In genomic region chr9:31971801-31972628, GRCm38 (mm10) we compare ENCODE assay signal across 10 mouse cellular contexts. TPM values are rescaled to one million over a fixed set of nuclear protein-coding genes. Genes with fewer than 3 reads are reported as not detected.
DNase-seq lines count a peak whose midpoint lies in the region; ATAC-seq and TF ChIP-seq lines count a peak whose summit lies in the region.
"Had no signal": no experiment of that assay in that cellular context is flagged by ENCODE, and none has a peak within 500 bp of the region (broad histone marks: within the 10 kb centered on the region; RNA-seq: fewer than 3 reads in every experiment).

No protein-coding gene starts in this region.

- no peaks in the 10 kb centered on the region for H3K27me3 ChIP-seq in forebrain, embryonic 14.5 days (replicated peaks; ENCODE audit: control insufficient read depth, insufficient read depth, low read length)
- H3K27me3 ChIP-seq in liver, embryonic 14.5 days (ENCODE audit: control insufficient read depth, insufficient read depth, low read length), result no peaks in the 10 kb centered on the region
- no peaks in the 10 kb centered on the region for H3K27me3 ChIP-seq in neural tube, embryonic 14.5 days (ENCODE audit: control insufficient read depth, insufficient read depth, low read length)

- ATAC-seq in forebrain, embryonic 14.5 days, result peak; percentile 91
- ATAC-seq in liver, embryonic 14.5 days (ENCODE audit: insufficient read depth), result peak; percentile 57
- ATAC-seq in neural tube, embryonic 14.5 days (ENCODE audit: low read depth), result peak; percentile 94

- no peaks in the 10 kb centered on the region for H3K36me3 ChIP-seq in forebrain, embryonic 14.5 days (ENCODE audit: control insufficient read depth, insufficient read depth, low read length)
- no peaks in the 10 kb centered on the region for H3K36me3 ChIP-seq in liver, embryonic 14.5 days (replicated peaks; ENCODE audit: control insufficient read depth, insufficient read depth, low read depth)
- H3K36me3 ChIP-seq in neural tube, embryonic 14.5 days (ENCODE audit: control insufficient read depth, insufficient read depth, low read length), result no peaks in the 10 kb centered on the region

- 0 out of 2 replicates have a peak overlapping the region, but pooled peaks have one; percentile 6 for H3K27ac ChIP-seq in forebrain, embryonic 14.5 days (ENCODE audit: low read depth, low read length)
- H3K27ac ChIP-seq in liver, embryonic 14.5 days, result no peak overlapping the region
- peak overlapping the region; percentile 28; the same call in 1 of the 2 replicates for H3K27ac ChIP-seq in neural tube, embryonic 14.5 days (ENCODE audit: low read depth, low read length)

- peaks cover 10% of the 10 kb centered on the region for H3K4me1 ChIP-seq in forebrain, embryonic 14.5 days (ENCODE audit: control insufficient read depth, insufficient read depth, low read length)
- H3K4me1 ChIP-seq in liver, embryonic 14.5 days (replicated peaks; ENCODE audit: control insufficient read depth in 2 of 2, insufficient read depth in 2 of 2, low read length in 1 of 2), result peaks cover 0 to 3% of the 10 kb centered on the region in 2 experiments; a peak in 1 of 4 replicates
- H3K4me1 ChIP-seq in neural tube, embryonic 14.5 days (ENCODE audit: control insufficient read depth, insufficient read depth, low read length), result peaks cover 9% of the 10 kb centered on the region; the same call in 1 of the 2 replicates

- peak; percentile 49 for DNase-seq in A20 (ENCODE audit: low read depth, low spot score)
- DNase-seq in brain, adult 2 months (ENCODE audit: low read depth, low spot score), result peak; percentile 84
- peak; percentile 85 for DNase-seq in forebrain, embryonic 14.5 days (ENCODE audit: low spot score)
- DNase-seq in heart, postnatal 4 days, result peak; percentile 83
- DNase-seq in large intestine, adult 2 months (ENCODE audit: low read depth, low spot score), result peak; percentile 42
- DNase-seq in liver, embryonic 14.5 days (ENCODE audit: low read depth in 3 of 3, low spot score in 3 of 3), result peak in 1 of 3 experiments; percentile 7
- DNase-seq in thymus, postnatal 14 days, result peak; percentile 39

- H3K4me2 ChIP-seq in forebrain, embryonic 14.5 days (ENCODE audit: low read length), result peak overlapping the region; percentile 18; the same call in 1 of the 2 replicates
- no peak overlapping the region for H3K4me2 ChIP-seq in liver, embryonic 14.5 days (ENCODE audit: low read depth)
- peak overlapping the region; percentile 17; the same call in 1 of the 2 replicates for H3K4me2 ChIP-seq in neural tube, embryonic 14.5 days (ENCODE audit: low read depth, low read length)

- H3K9me3 ChIP-seq in forebrain, embryonic 14.5 days (replicated peaks; ENCODE audit: control insufficient read depth, low read length), result no peaks in the 10 kb centered on the region
- H3K9me3 ChIP-seq in liver, embryonic 14.5 days (ENCODE audit: control insufficient read depth, low read length), result no peaks in the 10 kb centered on the region
- no peaks in the 10 kb centered on the region for H3K9me3 ChIP-seq in neural tube, embryonic 14.5 days (ENCODE audit: control insufficient read depth, low read length)

- TF ChIP-seq EP300 in liver, embryonic 14.5 days (IDR thresholded peaks at IDR 0.05; ENCODE audit: low read depth), result no peak

- peak; percentile 84 for TF ChIP-seq CTCF in liver, embryonic 14.5 days (IDR thresholded peaks at IDR 0.05; ENCODE audit: low read depth)

- H3K4me3 ChIP-seq in forebrain, embryonic 14.5 days (ENCODE audit: low read depth, low read length), result no peak overlapping the region
- no peak overlapping the region for H3K4me3 ChIP-seq in liver, embryonic 14.5 days (ENCODE audit: insufficient read depth in 1 of 2, low read depth in 2 of 2, low read length in 2 of 2)
- H3K4me3 ChIP-seq in neural tube, embryonic 14.5 days (ENCODE audit: low read depth, low read length), result no peak overlapping the region
- H3K4me3 ChIP-seq: myocyte had no signal

- no peak overlapping the region for H3K9ac ChIP-seq in forebrain, embryonic 14.5 days (ENCODE audit: low read length)
- no peak overlapping the region for H3K9ac ChIP-seq in liver, embryonic 14.5 days (replicated peaks)
- no peak overlapping the region for H3K9ac ChIP-seq in neural tube, embryonic 14.5 days (replicated peaks; ENCODE audit: low read depth, low read length)

- 10% methylated on average over 7 of the region's 7 CpGs for WGBS in forebrain, embryonic 14.5 days
- 14% methylated on average over 7 of the region's 7 CpGs for WGBS in large intestine, adult 2 months
- 25% methylated on average over 7 of the region's 7 CpGs for WGBS in liver, embryonic 14.5 days (ENCODE audit: insufficient replicate concordance)
- 5% methylated on average over 7 of the region's 7 CpGs for WGBS in neural tube, embryonic 14.5 days

RNA-seq across cellular contexts. Expression of gene Barx2, which starts 58.8 kb away (rescaled TPM):
- 0.17 and 0.30 TPM in 2 replicates for polyA plus RNA-seq in forebrain, embryonic 14.5 days (2014; fragmentation: Nextera tagmentation; extraction: Ambion mirVana)
- total RNA-seq in heart, postnatal 4 days (2021), result under 1 TPM in 1 of 2 experiments, not detected in 1; 0.14 TPM
- polyA plus RNA-seq in large intestine, adult 2 months (2012; rRNA removed), result 12.5 and 32.9 TPM in 2 replicates
- not detected in 2 replicates for polyA plus RNA-seq in liver, embryonic 14.5 days (2012; rRNA removed)
- polyA plus RNA-seq in liver, embryonic 14.5 days (2014; fragmentation: Nextera tagmentation; extraction: Ambion mirVana), result not detected in 2 replicates
- not detected in 2 replicates for polyA plus RNA-seq in neural tube, embryonic 14.5 days (2014; fragmentation: Nextera tagmentation; extraction: Ambion mirVana)
- total RNA-seq: MEL had no signal

Comparison
In these comparisons a context has a peak if more than half of its experiments do, and no peak if none do; other contexts are left out.
1. RNA of gene Barx2, which starts 58.8 kb away (polyA plus RNA-seq): 12.5 to 32.9 TPM in large intestine, adult 2 months; 0.17 to 0.30 TPM in forebrain, embryonic 14.5 days, not detected in neural tube, embryonic 14.5 days and not detected in liver, embryonic 14.5 days; every median in the first group is over 10 times any median in the second.
2. Peak in every context shown above with its lines, with median percentiles within 50 percentile points of each other: ATAC-seq.